Mouse (Mus musculus) urinary bladder, postnatal 14 days (tissue): ENCODE data around the gene Psmg1.

Source experiments
- DNase-seq: peaks from one replicate; pipeline ENCODE4 v3.0.0; 2021; ENCODE audit warnings: low spot score

The Psmg1 gene

GRCm38 (mm10) chr16:95958080-95958479 lies 32.7 kb downstream of the Psmg1 start:
- peak; percentile 18 for DNase-seq

GRCm38 (mm10) chr16:95956618-95957017 lies 34.1 kb downstream of the Psmg1 start:
- DNase-seq = peak; percentile 21

GRCm38 (mm10) chr16:95955716-95956346 lies 34.9 kb downstream of the Psmg1 start:
- no peak for DNase-seq

GRCm38 (mm10) chr16:95954341-95954740 lies 36.4 kb downstream of the Psmg1 start:
- no peak for DNase-seq

GRCm38 (mm10) chr16:95953159-95953650 lies 37.6 kb downstream of the Psmg1 start:
- no peak for DNase-seq

GRCm38 (mm10) chr16:95951471-95951870 lies 39.3 kb downstream of the Psmg1 start:
- no peak for DNase-seq

GRCm38 (mm10) chr16:95945389-95946311 lies 45.1 kb downstream of the Psmg1 start:
- peak; percentile 78 for DNase-seq

- no peak for DNase-seq
Observed at GRCm38 (mm10) chr16:95943186-95943585, 47.6 kb downstream of the Psmg1 start.

GRCm38 (mm10) chr16:95941575-95941974 lies 49.2 kb downstream of the Psmg1 start:
- no peak for DNase-seq

- no peak for DNase-seq
Observed at GRCm38 (mm10) chr16:95935495-95935961, 55.2 kb downstream of the Psmg1 start.

GRCm38 (mm10) chr16:95932860-95933259 lies 57.9 kb downstream of the Psmg1 start:
- no peak for DNase-seq

- DNase-seq = no peak
Observed at GRCm38 (mm10) chr16:95931509-95931908, 59.3 kb downstream of the Psmg1 start.
